Mouse (Mus musculus): ENCODE results near the gene Olfr1297. TPM values are rescaled to one million over a fixed set of nuclear protein-coding genes. Genes with fewer than 3 reads are reported as not detected.

The Olfr1297 gene
- polyA plus RNA-seq (2015; fragmentation: Illumina TruSeq; extraction: RNeasy Lipid Tissue Mini Kit (QIAGEN cat#74804); ENCODE audit: low read depth, low replicate concordance) = not detected

GRCm38 (mm10) chr2:111626397-111626796 lies at the start of gene Olfr1297:
Olfr1297 (minus strand) TSS chr2:111626497.

GRCm38 (mm10) chr2:111661119-111661518 lies 34.8 kb upstream of the Olfr1297 start, which contains the start of gene Olfr1299:
Olfr1299 (plus strand) TSS chr2:111661419.

GRCm38 (mm10) chr2:111649101-111649500 lies 22.8 kb upstream of the Olfr1297 start, which contains the start of gene Olfr1298:
Olfr1298 (minus strand) TSS chr2:111649201.

GRCm38 (mm10) chr2:111569581-111569980 lies 56.7 kb downstream of the Olfr1297 start, which contains the start of gene Olfr1295:
Olfr1295 (minus strand) TSS chr2:111569681.

Other genes with a start within 250 kb of the Olfr1297 start
- not detected for gene Olfr1286, start 203.4 kb downstream of the Olfr1297 start, polyA plus RNA-seq (2015; fragmentation: Illumina TruSeq; extraction: RNeasy Lipid Tissue Mini Kit (QIAGEN cat#74804); ENCODE audit: low read depth, low replicate concordance)
- not detected for gene Olfr1287, start 177.4 kb downstream of the Olfr1297 start, polyA plus RNA-seq (2015; fragmentation: Illumina TruSeq; extraction: RNeasy Lipid Tissue Mini Kit (QIAGEN cat#74804); ENCODE audit: low read depth, low replicate concordance)
- not detected for gene Olfr1288, start 152.4 kb downstream of the Olfr1297 start, polyA plus RNA-seq (2015; fragmentation: Illumina TruSeq; extraction: RNeasy Lipid Tissue Mini Kit (QIAGEN cat#74804); ENCODE audit: low read depth, low replicate concordance)
- gene Olfr1289, start 145.7 kb downstream of the Olfr1297 start, polyA plus RNA-seq (2015; fragmentation: Illumina TruSeq; extraction: RNeasy Lipid Tissue Mini Kit (QIAGEN cat#74804); ENCODE audit: low read depth, low replicate concordance) = not detected
- gene Olfr1290, start 132.7 kb downstream of the Olfr1297 start, polyA plus RNA-seq (2015; fragmentation: Illumina TruSeq; extraction: RNeasy Lipid Tissue Mini Kit (QIAGEN cat#74804); ENCODE audit: low read depth, low replicate concordance) = not detected
- not detected for gene Olfr1291-ps1, start 129.3 kb downstream of the Olfr1297 start, polyA plus RNA-seq (2015; fragmentation: Illumina TruSeq; extraction: RNeasy Lipid Tissue Mini Kit (QIAGEN cat#74804); ENCODE audit: low read depth, low replicate concordance)
- not detected for gene Olfr1293-ps, start 101.3 kb downstream of the Olfr1297 start, polyA plus RNA-seq (2015; fragmentation: Illumina TruSeq; extraction: RNeasy Lipid Tissue Mini Kit (QIAGEN cat#74804); ENCODE audit: low read depth, low replicate concordance)
- not detected for gene Olfr1294, start 86.2 kb downstream of the Olfr1297 start, polyA plus RNA-seq (2015; fragmentation: Illumina TruSeq; extraction: RNeasy Lipid Tissue Mini Kit (QIAGEN cat#74804); ENCODE audit: low read depth, low replicate concordance)
- not detected for gene Olfr1295, start 56.8 kb downstream of the Olfr1297 start, polyA plus RNA-seq (2015; fragmentation: Illumina TruSeq; extraction: RNeasy Lipid Tissue Mini Kit (QIAGEN cat#74804); ENCODE audit: low read depth, low replicate concordance)
- not detected for gene Olfr1298, start 22.7 kb upstream of the Olfr1297 start, polyA plus RNA-seq (2015; fragmentation: Illumina TruSeq; extraction: RNeasy Lipid Tissue Mini Kit (QIAGEN cat#74804); ENCODE audit: low read depth, low replicate concordance)
- gene Olfr1299, start 34.9 kb upstream of the Olfr1297 start, polyA plus RNA-seq (2015; fragmentation: Illumina TruSeq; extraction: RNeasy Lipid Tissue Mini Kit (QIAGEN cat#74804); ENCODE audit: low read depth, low replicate concordance) = not detected
- not detected for gene Olfr1301, start 124.5 kb upstream of the Olfr1297 start, polyA plus RNA-seq (2015; fragmentation: Illumina TruSeq; extraction: RNeasy Lipid Tissue Mini Kit (QIAGEN cat#74804); ENCODE audit: low read depth, low replicate concordance)
- not detected for gene Olfr1302, start 150.9 kb upstream of the Olfr1297 start, polyA plus RNA-seq (2015; fragmentation: Illumina TruSeq; extraction: RNeasy Lipid Tissue Mini Kit (QIAGEN cat#74804); ENCODE audit: low read depth, low replicate concordance)
- not detected for gene Olfr1303, start 193.8 kb upstream of the Olfr1297 start, polyA plus RNA-seq (2015; fragmentation: Illumina TruSeq; extraction: RNeasy Lipid Tissue Mini Kit (QIAGEN cat#74804); ENCODE audit: low read depth, low replicate concordance)

Measured in brain, adult 10 weeks (tissue).